ENCODE assay signal across 15 mouse cellular contexts in the genomic region with DNA sequence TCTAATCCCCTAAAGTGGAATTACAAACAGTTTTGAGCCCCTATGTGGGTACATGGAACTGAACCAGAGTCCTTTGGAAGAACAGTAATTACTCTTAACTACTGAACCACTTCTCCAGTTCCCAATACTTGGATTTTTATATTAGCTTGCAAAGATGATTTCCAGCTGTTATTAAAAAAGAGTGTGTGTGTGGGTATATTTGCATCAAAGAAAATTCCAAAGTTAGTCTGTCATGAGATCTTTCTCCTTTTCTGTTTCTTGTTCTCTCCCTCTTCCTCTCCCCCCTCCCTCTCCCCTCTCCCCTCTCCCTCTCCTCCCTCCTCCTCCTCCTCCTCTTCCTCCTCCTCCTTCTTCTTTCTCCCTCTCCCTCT.
"Had no signal": no experiment of that assay in that cellular context is flagged by ENCODE, and none has a peak within 500 bp of the region (broad histone marks: within the 10 kb centered on the region; RNA-seq: fewer than 3 reads in every experiment).

No protein-coding gene starts in this region.

- H3K27ac ChIP-seq: heart, adult 2 months; heart, embryonic 13.5 days; heart, embryonic 15.5 days; hindbrain, embryonic 13.5 days; hindbrain, embryonic 15.5 days; hindbrain, postnatal 0 days; limb, embryonic 13.5 days; limb, embryonic 15.5 days had no signal

- H3K27me3 ChIP-seq: heart, embryonic 13.5 days; heart, embryonic 15.5 days; hindbrain, embryonic 13.5 days; hindbrain, embryonic 15.5 days; limb, embryonic 13.5 days; limb, embryonic 15.5 days had no signal

- DNase-seq: gastrocnemius, postnatal 36 days; kidney, adult 11 months; layer of hippocampus, adult 9-11 months; layer of hippocampus, postnatal 36 days had no signal

- H3K9me3 ChIP-seq: heart, embryonic 13.5 days; heart, embryonic 15.5 days; hindbrain, embryonic 13.5 days; hindbrain, embryonic 15.5 days; limb, embryonic 13.5 days; limb, embryonic 15.5 days had no signal

- H3K9ac ChIP-seq: forebrain, postnatal 0 days; heart, embryonic 13.5 days; heart, embryonic 15.5 days; hindbrain, embryonic 13.5 days; hindbrain, embryonic 15.5 days; limb, embryonic 13.5 days; limb, embryonic 15.5 days had no signal

- H3K4me2 ChIP-seq: heart, embryonic 11.5 days; heart, embryonic 13.5 days; heart, embryonic 15.5 days; hindbrain, embryonic 13.5 days; hindbrain, embryonic 15.5 days; limb, embryonic 13.5 days; limb, embryonic 15.5 days had no signal

- H3K4me3 ChIP-seq: heart, adult 2 months; heart, embryonic 13.5 days; heart, embryonic 15.5 days; hindbrain, embryonic 13.5 days; hindbrain, embryonic 15.5 days; limb, embryonic 13.5 days; limb, embryonic 15.5 days had no signal

- H3K36me3 ChIP-seq: heart, embryonic 13.5 days; heart, embryonic 15.5 days; hindbrain, embryonic 13.5 days; hindbrain, embryonic 15.5 days; limb, embryonic 13.5 days; limb, embryonic 15.5 days had no signal

- H3K4me1 ChIP-seq: heart, embryonic 13.5 days; heart, embryonic 15.5 days; hindbrain, embryonic 13.5 days; hindbrain, embryonic 15.5 days had no signal

- ATAC-seq: forebrain, postnatal 0 days; hindbrain, postnatal 0 days; intestine, embryonic 16.5 days had no signal
